Mouse (Mus musculus) limb, embryonic 13.5 days (tissue): Measurements from ENCODE around the gene Tbc1d12. TPM values are rescaled to one million over a fixed set of nuclear protein-coding genes. Genes with fewer than 3 reads are reported as not detected.

Experiments used
- ATAC-seq: fragments of 200-750 bp; cut with Nextera tagmentation; 2 replicates; pipeline ENCODE4 v1.8.0; 2017; ENCODE audit warnings: low read depth, moderate number of reproducible peaks, moderate TSS enrichment; ENCODE audit not compliant: low FRiP score
- H3K27ac ChIP-seq: fragments of 300-500 bp; sonication (generic); 2 replicates; pipeline ENCODE4 v1.5.1; 2015; ENCODE audit warnings: inconsistent platforms, mild to moderate bottlenecking, moderate library complexity
- H3K27me3 ChIP-seq: fragments of 300-500 bp; sonication (generic); 2 replicates; pipeline ENCODE4 v1.6.1; 2015; ENCODE audit warnings: mild to moderate bottlenecking, inconsistent platforms
- H3K36me3 ChIP-seq: fragments of 300-500 bp; sonication (generic); 2 replicates; pipeline ENCODE4 v1.6.1; 2015; ENCODE audit warnings: inconsistent platforms, mild to moderate bottlenecking, moderate library complexity
- H3K4me1 ChIP-seq: fragments of 300-500 bp; sonication (generic); 2 replicates; pipeline ENCODE4 v1.6.1; 2015; ENCODE audit warnings: inconsistent platforms
- H3K4me2 ChIP-seq: fragments of 300-500 bp; sonication (generic); replicated peaks from 2 replicates; pipeline ENCODE4 v1.6.1; 2015; ENCODE audit warnings: inconsistent platforms, mild to moderate bottlenecking, moderate library complexity
- H3K4me3 ChIP-seq: fragments of 300-500 bp; sonication (generic); 2 replicates; pipeline ENCODE4 v1.5.1; 2015; ENCODE audit warnings: moderate library complexity, mild to moderate bottlenecking, inconsistent platforms
- H3K9ac ChIP-seq: fragments of 300-500 bp; sonication (generic); 2 replicates; pipeline ENCODE4 v1.6.1; 2015; ENCODE audit warnings: mild to moderate bottlenecking, inconsistent platforms
- H3K9me3 ChIP-seq: fragments of 300-500 bp; sonication (generic); 2 replicates; pipeline ENCODE4 v1.6.1; 2016; ENCODE audit warnings: inconsistent platforms
- WGBS: fragments of 180-500 bp; shearing (Covaris S2); methylation state at CpG from one replicate; pipeline ENCODE4 v1.1.7; 2015; 5-methylcytosine and 5-hydroxymethylcytosine counted together
- polyA plus RNA-seq: library from polyadenylated mRNA; unstranded; fragments of >200 nt; fragmentation: Nextera tagmentation; extraction: Ambion mirVana; gene quantifications from 2 replicates; pipeline ENCODE4 v1.2.1, GENCODE M21; 2015

Tbc1d12 gene
- polyA plus RNA-seq, 1 experiment from 2014 or later, result 3.3 TPM

- WGBS, result 96% methylated on average over 11 of the region's 11 CpGs
Observed at GRCm38 (mm10) chr19:38928481-38929158, 92.2 kb downstream of the Tbc1d12 start.

GRCm38 (mm10) chr19:38929471-38930251, 93.3 kb downstream of the Tbc1d12 start:
- ATAC-seq, result no peak
- 70% methylated on average over 13 of the region's 13 CpGs for WGBS

More at GRCm38 (mm10) chr19:38928481-38929158, 92.2 kb downstream of the Tbc1d12 start:
- Histone ChIP-seq H3K36me3 (no peaks in the 10 kb centered on the region), H3K9ac (no peak overlapping the region), H3K27ac (no peak overlapping the region), H3K4me1 (peaks cover 20% of the 10 kb centered on the region), H3K4me2 (no peak overlapping the region), H3K27me3 (no peaks in the 10 kb centered on the region), H3K4me3 (no peak overlapping the region), H3K9me3 (no peaks in the 10 kb centered on the region)
- ATAC-seq, result no peak

GRCm38 (mm10) chr19:38930252-38930787, 93.9 kb downstream of the Tbc1d12 start:
- H3K27ac ChIP-seq, result peak overlapping the region; percentile 85
- H3K9ac ChIP-seq, result peak overlapping the region; percentile 95
- no peaks in the 10 kb centered on the region for H3K9me3 ChIP-seq
- H3K4me1 ChIP-seq, result peaks cover 20% of the 10 kb centered on the region
- H3K36me3 ChIP-seq, result peaks cover 11% of the 10 kb centered on the region
- 0 out of 2 replicates have a peak, but pooled peaks have one; percentile 17 for ATAC-seq
- H3K4me2 ChIP-seq, result peak overlapping the region; percentile 76
- H3K4me3 ChIP-seq, result peak overlapping the region; percentile 91
- H3K27me3 ChIP-seq, result no peaks in the 10 kb centered on the region
- 3% methylated on average over 23 of the region's 23 CpGs for WGBS

More at GRCm38 (mm10) chr19:38929471-38930251, 93.3 kb downstream of the Tbc1d12 start:
- Histone ChIP-seq H3K4me1 (peaks cover 20% of the 10 kb centered on the region), H3K9me3 (no peaks in the 10 kb centered on the region), H3K27me3 (no peaks in the 10 kb centered on the region), H3K4me3 (peak overlapping the region; percentile 91), H3K27ac (no peak overlapping the region), H3K4me2 (peak overlapping the region; percentile 76), H3K36me3 (peaks cover 9% of the 10 kb centered on the region), H3K9ac (peak overlapping the region; percentile 95)

- peaks cover 13% of the 10 kb centered on the region for H3K36me3 ChIP-seq
- WGBS, result under 1% methylated on average over 76 of the region's 76 CpGs
- no peaks in the 10 kb centered on the region for H3K27me3 ChIP-seq
- H3K27ac ChIP-seq, result peak within 1 kb of the TSS; percentile 85
- H3K9ac ChIP-seq, result peak within 1 kb of the TSS; percentile 95
- peak within 1 kb of the TSS; percentile 91 for H3K4me3 ChIP-seq
- no peaks in the 10 kb centered on the region for H3K9me3 ChIP-seq
- ATAC-seq, result peak; percentile 89
- H3K4me2 ChIP-seq, result peak within 1 kb of the TSS; percentile 76
- H3K4me1 ChIP-seq, result peaks cover 20% of the 10 kb centered on the region
Observed at GRCm38 (mm10) chr19:38930788-38931565, 94.6 kb downstream of the Tbc1d12 start, which contains the start of gene Hells. Gene Hells, plus strand, starts transcription at chr19:38930915.

GRCm38 (mm10) chr19:38931566-38931890, 95.1 kb downstream of the Tbc1d12 start:
- peak overlapping the region; percentile 95 for H3K9ac ChIP-seq
- no peaks in the 10 kb centered on the region for H3K9me3 ChIP-seq
- WGBS, result 0% methylated on average over 6 of the region's 6 CpGs
- H3K4me2 ChIP-seq, result peak overlapping the region; percentile 76
- peaks cover 20% of the 10 kb centered on the region for H3K4me1 ChIP-seq
- H3K4me3 ChIP-seq, result peak overlapping the region; percentile 91
- peaks cover 16% of the 10 kb centered on the region for H3K36me3 ChIP-seq
- H3K27ac ChIP-seq, result peak overlapping the region; percentile 85; the same call in 1 of the 2 replicates
- ATAC-seq, result no peak
- no peaks in the 10 kb centered on the region for H3K27me3 ChIP-seq

GRCm38 (mm10) chr19:38944590-38945307, 108.4 kb downstream of the Tbc1d12 start:
- peaks cover 52% of the 10 kb centered on the region for H3K36me3 ChIP-seq
- H3K27me3 ChIP-seq, result no peaks in the 10 kb centered on the region
- H3K4me2 ChIP-seq, result no peak overlapping the region
- no peak overlapping the region for H3K27ac ChIP-seq
- H3K9ac ChIP-seq, result no peak overlapping the region
- no peak overlapping the region for H3K4me3 ChIP-seq
- H3K4me1 ChIP-seq, result no peaks in the 10 kb centered on the region
- no peaks in the 10 kb centered on the region for H3K9me3 ChIP-seq
- ATAC-seq, result no peak
- WGBS, result 82% methylated on average over 2 of the region's 2 CpGs

Other genes with a start within 250 kb of the Tbc1d12 start
- 8.4 and 8.9 TPM in 2 replicates for gene Noc3l, start 17.3 kb upstream of the Tbc1d12 start, polyA plus RNA-seq
- 46.5 and 47.4 TPM in 2 replicates for gene Hells, start 94.3 kb downstream of the Tbc1d12 start, polyA plus RNA-seq
- gene Cyp2c55, start 170.4 kb downstream of the Tbc1d12 start, polyA plus RNA-seq, result not detected in 2 replicates
- not detected in 2 replicates for gene Cyp2c65, start 224.4 kb downstream of the Tbc1d12 start, polyA plus RNA-seq